Mouse (Mus musculus): ENCODE measurements around the gene Il2. TPM values are rescaled to one million over a fixed set of nuclear protein-coding genes. Genes with fewer than 3 reads are reported as not detected.

Gene Il2
- total RNA-seq (2014; rRNA removed) (not detected in 2 replicates), polyA plus RNA-seq (2015; fragmentation: Nextera tagmentation; extraction: Ambion mirVana) (0.61 and 0.75 TPM in 2 replicates)

GRCm38 (mm10) chr3:37125655-37126054, at the start of gene Il2:
TSS of gene Il2 (minus strand) at chr3:37125959.
- Histone ChIP-seq H3K9me3 (ENCODE audit: low read length) (no peaks in the 10 kb centered on the region), H3K27me3 (ENCODE audit: insufficient read depth, low read length) (no peaks in the 10 kb centered on the region), H3K36me3 (ENCODE audit: insufficient read depth, low read length) (no peaks in the 10 kb centered on the region), H3K4me1 (ENCODE audit: insufficient read depth, low read length) (no peaks in the 10 kb centered on the region), H3K9ac (replicated peaks; ENCODE audit: low read length) (no peak within 1 kb of the TSS), H3K27ac (no peak within 1 kb of the TSS), H3K4me3 (ENCODE audit: low read length) (no peak within 1 kb of the TSS), H3K4me2 (ENCODE audit: low read depth, low read length) (no peak within 1 kb of the TSS)
- no peak for TF ChIP-seq CTCF (IDR thresholded peaks at IDR 0.05; ENCODE audit: low read depth)
- no peak for ATAC-seq
- 84% methylated on average over 4 of the region's 4 CpGs for WGBS
- DNase-seq (ENCODE audit: low spot score), result no peak

- Histone ChIP-seq H3K4me1 (ENCODE audit: insufficient read depth, low read length) (no peaks in the 10 kb centered on the region), H3K27me3 (ENCODE audit: insufficient read depth, low read length) (no peaks in the 10 kb centered on the region), H3K27ac (no peak overlapping the region), H3K4me3 (ENCODE audit: low read length) (no peak overlapping the region), H3K4me2 (ENCODE audit: low read depth, low read length) (no peak overlapping the region), H3K9ac (replicated peaks; ENCODE audit: low read length) (no peak overlapping the region), H3K36me3 (ENCODE audit: insufficient read depth, low read length) (no peaks in the 10 kb centered on the region), H3K9me3 (ENCODE audit: low read length) (no peaks in the 10 kb centered on the region)
- 74% methylated on average over 10 of the region's 10 CpGs for WGBS
- TF ChIP-seq CTCF (IDR thresholded peaks at IDR 0.05; ENCODE audit: low read depth), result no peak
- ATAC-seq, result no peak
- no peak for DNase-seq (ENCODE audit: low spot score)
Observed at GRCm38 (mm10) chr3:37174711-37175572, 49.2 kb upstream of the Il2 start.

- H3K4me1 ChIP-seq (ENCODE audit: insufficient read depth, low read length), result no peaks in the 10 kb centered on the region
- DNase-seq (ENCODE audit: low spot score), result no peak
- ATAC-seq, result no peak
- 94% methylated on average over 8 of the region's 8 CpGs for WGBS
- no peak for TF ChIP-seq CTCF (IDR thresholded peaks at IDR 0.05; ENCODE audit: low read depth)
- H3K4me3 ChIP-seq (ENCODE audit: low read length), result no peak overlapping the region
- H3K9me3 ChIP-seq (ENCODE audit: low read length), result no peaks in the 10 kb centered on the region
- no peak overlapping the region for H3K27ac ChIP-seq
- H3K27me3 ChIP-seq (ENCODE audit: insufficient read depth, low read length), result no peaks in the 10 kb centered on the region
- no peak overlapping the region for H3K9ac ChIP-seq (replicated peaks; ENCODE audit: low read length)
- H3K36me3 ChIP-seq (ENCODE audit: insufficient read depth, low read length), result no peaks in the 10 kb centered on the region
- no peak overlapping the region for H3K4me2 ChIP-seq (ENCODE audit: low read depth, low read length)
Observed at GRCm38 (mm10) chr3:37173285-37173684, 47.5 kb upstream of the Il2 start.

- DNase-seq (ENCODE audit: low spot score) (no peak), ATAC-seq (no peak)
- H3K4me2 ChIP-seq (ENCODE audit: low read depth, low read length), result no peak overlapping the region
- no peaks in the 10 kb centered on the region for H3K9me3 ChIP-seq (ENCODE audit: low read length)
- TF ChIP-seq CTCF (IDR thresholded peaks at IDR 0.05; ENCODE audit: low read depth), result no peak
- H3K4me1 ChIP-seq (ENCODE audit: insufficient read depth, low read length), result no peaks in the 10 kb centered on the region
- 87% methylated on average over 2 of the region's 2 CpGs for WGBS
- no peak overlapping the region for H3K9ac ChIP-seq (replicated peaks; ENCODE audit: low read length)
- H3K27ac ChIP-seq, result no peak overlapping the region
- no peak overlapping the region for H3K4me3 ChIP-seq (ENCODE audit: low read length)
- H3K27me3 ChIP-seq (ENCODE audit: insufficient read depth, low read length), result no peaks in the 10 kb centered on the region
- H3K36me3 ChIP-seq (ENCODE audit: insufficient read depth, low read length), result no peaks in the 10 kb centered on the region
Observed at GRCm38 (mm10) chr3:37169283-37169682, 43.5 kb upstream of the Il2 start.

GRCm38 (mm10) chr3:37161096-37161495, 35.3 kb upstream of the Il2 start:
- no peaks in the 10 kb centered on the region for H3K4me1 ChIP-seq (ENCODE audit: insufficient read depth, low read length)
- no peaks in the 10 kb centered on the region for H3K36me3 ChIP-seq (ENCODE audit: insufficient read depth, low read length)
- no peak for TF ChIP-seq CTCF (IDR thresholded peaks at IDR 0.05; ENCODE audit: low read depth)
- no peak overlapping the region for H3K4me3 ChIP-seq (ENCODE audit: low read length)
- H3K9ac ChIP-seq (replicated peaks; ENCODE audit: low read length), result no peak overlapping the region
- H3K4me2 ChIP-seq (ENCODE audit: low read depth, low read length), result no peak overlapping the region
- WGBS, result 61% methylated on average over 4 of the region's 4 CpGs
- ATAC-seq (no peak), DNase-seq (ENCODE audit: low spot score) (no peak)
- H3K27ac ChIP-seq, result no peak overlapping the region
- no peaks in the 10 kb centered on the region for H3K27me3 ChIP-seq (ENCODE audit: insufficient read depth, low read length)
- H3K9me3 ChIP-seq (ENCODE audit: low read length), result no peaks in the 10 kb centered on the region

GRCm38 (mm10) chr3:37158246-37158645, 32.5 kb upstream of the Il2 start:
- WGBS, result 82% methylated on average over 3 of the region's 3 CpGs
- no peaks in the 10 kb centered on the region for H3K27me3 ChIP-seq (ENCODE audit: insufficient read depth, low read length)
- H3K4me3 ChIP-seq (ENCODE audit: low read length), result no peak overlapping the region
- DNase-seq (ENCODE audit: low spot score) (no peak), ATAC-seq (no peak)
- no peak for TF ChIP-seq CTCF (IDR thresholded peaks at IDR 0.05; ENCODE audit: low read depth)
- H3K4me2 ChIP-seq (ENCODE audit: low read depth, low read length), result no peak overlapping the region
- no peaks in the 10 kb centered on the region for H3K4me1 ChIP-seq (ENCODE audit: insufficient read depth, low read length)
- H3K36me3 ChIP-seq (ENCODE audit: insufficient read depth, low read length), result no peaks in the 10 kb centered on the region
- no peaks in the 10 kb centered on the region for H3K9me3 ChIP-seq (ENCODE audit: low read length)
- H3K27ac ChIP-seq, result no peak overlapping the region
- H3K9ac ChIP-seq (replicated peaks; ENCODE audit: low read length), result no peak overlapping the region

- Histone ChIP-seq H3K4me1 (ENCODE audit: insufficient read depth, low read length) (no peaks in the 10 kb centered on the region), H3K27me3 (ENCODE audit: insufficient read depth, low read length) (no peaks in the 10 kb centered on the region), H3K4me2 (ENCODE audit: low read depth, low read length) (no peak overlapping the region), H3K9me3 (ENCODE audit: low read length) (no peaks in the 10 kb centered on the region), H3K27ac (no peak overlapping the region), H3K36me3 (ENCODE audit: insufficient read depth, low read length) (no peaks in the 10 kb centered on the region), H3K9ac (replicated peaks; ENCODE audit: low read length) (no peak overlapping the region), H3K4me3 (ENCODE audit: low read length) (no peak overlapping the region)
- DNase-seq (ENCODE audit: low spot score) (no peak), ATAC-seq (no peak)
- no peak for TF ChIP-seq CTCF (IDR thresholded peaks at IDR 0.05; ENCODE audit: low read depth)
- WGBS, result 72% methylated on average over 8 of the region's 8 CpGs
Observed at GRCm38 (mm10) chr3:37157082-37157481, 31.3 kb upstream of the Il2 start.

Data from hindbrain, postnatal 0 days (tissue).